ENCODE assay signal across 9 mouse cellular contexts in genomic region chr11:3347091-3347834, GRCm38 (mm10). TPM values are rescaled to one million over a fixed set of nuclear protein-coding genes. Genes with fewer than 3 reads are reported as not detected.
DNase-seq lines count a peak whose midpoint lies in the region; ATAC-seq and TF ChIP-seq lines count a peak whose summit lies in the region.
"Had no signal": no experiment of that assay in that cellular context is flagged by ENCODE, and none has a peak within 500 bp of the region (broad histone marks: within the 10 kb centered on the region; RNA-seq: fewer than 3 reads in every experiment).

No protein-coding gene starts in this region.

- ATAC-seq in forebrain, embryonic 14.5 days = peak; percentile 71
- peak; percentile 80 for ATAC-seq in liver, postnatal 0 days
- peak; percentile 60; the same call in 1 of the 2 replicates for ATAC-seq in neural tube, embryonic 15.5 days (ENCODE audit: low FRiP score)

- no peak for TF ChIP-seq EP300 in liver, postnatal 0 days (IDR thresholded peaks at IDR 0.05; ENCODE audit: low read depth)

- peak overlapping the region; percentile 64; the same call in 1 of the 2 replicates for H3K9ac ChIP-seq in ES-E14 (ENCODE audit: insufficient read depth, low read depth, low read length, poor library complexity, severe bottlenecking)
- H3K9ac ChIP-seq in forebrain, embryonic 14.5 days (ENCODE audit: low read length) = no peak overlapping the region
- H3K9ac ChIP-seq in liver, postnatal 0 days (replicated peaks) = peak overlapping the region; percentile 44; the same call in 1 of the 2 replicates
- H3K9ac ChIP-seq in neural tube, embryonic 15.5 days (replicated peaks) = no peak overlapping the region

- DNase-seq in ES-E14 (ENCODE audit: low read depth, low spot score) = peak; percentile 92
- peak; percentile 85 for DNase-seq in cerebellum, adult 11 months
- DNase-seq in forebrain, embryonic 14.5 days (ENCODE audit: low spot score) = peak; percentile 91
- DNase-seq in heart, postnatal 14 days = peak; percentile 86 to 92
- DNase-seq in kidney, postnatal 4 days = peak; percentile 93 to 94
- DNase-seq in liver, postnatal 0 days = peak; percentile 88
- peak; percentile 95 for DNase-seq in testis, postnatal 10 days (ENCODE audit: low spot score)

- H3K36me3 ChIP-seq in ES-E14 (ENCODE audit: control insufficient read depth, insufficient read depth, low read length, poor library complexity, severe bottlenecking) = peaks cover 55% of the 10 kb centered on the region
- H3K36me3 ChIP-seq in forebrain, embryonic 14.5 days (ENCODE audit: control insufficient read depth, insufficient read depth, low read length) = peaks cover 74% of the 10 kb centered on the region
- peaks cover 36% of the 10 kb centered on the region for H3K36me3 ChIP-seq in liver, postnatal 0 days (replicated peaks; ENCODE audit: insufficient read depth, low read length)
- H3K36me3 ChIP-seq in neural tube, embryonic 15.5 days = peaks cover 81% of the 10 kb centered on the region

- no peaks in the 10 kb centered on the region for H3K9me3 ChIP-seq in ES-E14 (ENCODE audit: control insufficient read depth, insufficient read depth, low read depth, low read length)
- H3K9me3 ChIP-seq in forebrain, embryonic 14.5 days (replicated peaks; ENCODE audit: control insufficient read depth, low read length) = no peaks in the 10 kb centered on the region
- H3K9me3 ChIP-seq in liver, postnatal 0 days (ENCODE audit: low read length) = no peaks in the 10 kb centered on the region
- no peaks in the 10 kb centered on the region for H3K9me3 ChIP-seq in neural tube, embryonic 15.5 days (replicated peaks)

- H3K4me2 ChIP-seq in forebrain, embryonic 14.5 days (ENCODE audit: low read length) = no peak overlapping the region
- no peak overlapping the region for H3K4me2 ChIP-seq in liver, postnatal 0 days (ENCODE audit: low read depth, low read length)
- no peak overlapping the region for H3K4me2 ChIP-seq in neural tube, embryonic 15.5 days

- peak overlapping the region; percentile 73 for H3K27ac ChIP-seq in ES-E14 (ENCODE audit: insufficient read depth, low read depth, low read length, poor library complexity, severe bottlenecking)
- no peak overlapping the region for H3K27ac ChIP-seq in forebrain, embryonic 14.5 days (ENCODE audit: low read depth, low read length)
- H3K27ac ChIP-seq in liver, postnatal 0 days (ENCODE audit: low read depth) = peak overlapping the region; percentile 51; the same call in 1 of the 2 replicates
- H3K27ac ChIP-seq in neural tube, embryonic 15.5 days (replicated peaks) = peak overlapping the region; percentile 37; the same call in 1 of the 2 replicates
- H3K27ac ChIP-seq: macrophage had no signal

- H3K4me1 ChIP-seq in ES-E14 (ENCODE audit: control insufficient read depth in 2 of 2, insufficient read depth in 2 of 2, low read length in 2 of 2, poor library complexity in 1 of 2) = peaks cover 6 to 18% of the 10 kb centered on the region in 2 experiments
- no peaks in the 10 kb centered on the region for H3K4me1 ChIP-seq in forebrain, embryonic 14.5 days (ENCODE audit: control insufficient read depth, insufficient read depth, low read length)
- H3K4me1 ChIP-seq in liver, postnatal 0 days (ENCODE audit: insufficient read depth) = peaks cover 7% of the 10 kb centered on the region
- peaks cover 8% of the 10 kb centered on the region for H3K4me1 ChIP-seq in neural tube, embryonic 15.5 days

- intact Hi-C loops in heart, postnatal 14 days (cut with DNase I) = loop anchor here (5.0 kb wide), 2 partner anchors 60 to 165 kb away; partner anchors contain the start of genes Limk2 and Selenom

- WGBS in forebrain, embryonic 14.5 days = 58% methylated on average over 12 of the region's 12 CpGs
- WGBS in liver, postnatal 0 days (ENCODE audit: insufficient replicate concordance) = 65% methylated on average over 12 of the region's 12 CpGs
- WGBS in neural tube, embryonic 15.5 days = 53% methylated on average over 12 of the region's 12 CpGs

- peak; percentile 95 for TF ChIP-seq CTCF in liver, postnatal 0 days (IDR thresholded peaks at IDR 0.05; ENCODE audit: low read depth)

- no peaks in the 10 kb centered on the region for H3K27me3 ChIP-seq in forebrain, embryonic 14.5 days (replicated peaks; ENCODE audit: control insufficient read depth, insufficient read depth, low read length)
- H3K27me3 ChIP-seq in liver, postnatal 0 days (ENCODE audit: insufficient read depth, low read length) = no peaks in the 10 kb centered on the region
- no peaks in the 10 kb centered on the region for H3K27me3 ChIP-seq in neural tube, embryonic 15.5 days (replicated peaks)

- in situ Hi-C loops in ES-E14 (cut with MboI; ENCODE audit: low sequenced_read_pairs in 2 of 2, unreplicated experiment in 2 of 2) = no loop called here

- H3K4me3 ChIP-seq in ES-E14 (ENCODE audit: insufficient read depth in 1 of 2, low read depth in 1 of 2, low read length in 2 of 2, poor library complexity in 1 of 2, severe bottlenecking in 1 of 2) = 0 out of 4 replicates have a peak overlapping the region, but pooled peaks of 1 of the 2 experiments have one; percentile 5
- H3K4me3 ChIP-seq in forebrain, embryonic 14.5 days (ENCODE audit: low read depth, low read length) = no peak overlapping the region
- no peak overlapping the region for H3K4me3 ChIP-seq in liver, postnatal 0 days (ENCODE audit: low read depth, low read length)
- H3K4me3 ChIP-seq in neural tube, embryonic 15.5 days (replicated peaks) = no peak overlapping the region

TF ChIP-seq in ES-E14, 5 proteins besides CTCF, POLR2A, EP300 and RAD21:
- TF ChIP-seq HCFC1 (IDR thresholded peaks at IDR 0.05; ENCODE audit: borderline replicate concordance, insufficient read depth, low read length) (no peak), MAFK (IDR thresholded peaks at IDR 0.05; ENCODE audit: insufficient read depth, low read depth, low read length) (no peak), CHD2 (IDR thresholded peaks at IDR 0.05; ENCODE audit: low read depth, low read length) (no peak), ZNF384 (IDR thresholded peaks at IDR 0.05; ENCODE audit: low read depth, low read length) (no peak), ZC3H11A (IDR thresholded peaks at IDR 0.05; ENCODE audit: borderline replicate concordance, low read depth, low read length) (0 out of 2 replicates have a peak, but pooled peaks have one; percentile 25)

RNA-seq across cellular contexts. Expression of gene Pik3ip1, which starts 17.1 kb away (rescaled TPM):
- total RNA-seq in ES-E14 (2012; rRNA removed) = 8.5 and 16.1 TPM in 2 replicates
- polyA plus RNA-seq in forebrain, embryonic 14.5 days (2014; fragmentation: Nextera tagmentation; extraction: Ambion mirVana) = 27.8 TPM in 2 replicates
- 10 to 100 TPM; 34.0 to 39.8 TPM for total RNA-seq in heart, postnatal 14 days (2021)
- 2.4 and 2.5 TPM in 2 replicates for polyA plus RNA-seq in liver, postnatal 0 days (2015; fragmentation: Nextera tagmentation; extraction: Ambion mirVana)
- 28.7 and 35.3 TPM in 2 replicates for polyA plus RNA-seq in neural tube, embryonic 15.5 days (2015; fragmentation: Nextera tagmentation; extraction: Ambion mirVana)

RNA-seq across cellular contexts. Expression of gene Patz1, which starts 58.6 kb away (rescaled TPM):
- total RNA-seq in ES-E14 (2012; rRNA removed) = 61.8 and 63.5 TPM in 2 replicates
- 61.7 and 62.0 TPM in 2 replicates for polyA plus RNA-seq in forebrain, embryonic 14.5 days (2014; fragmentation: Nextera tagmentation; extraction: Ambion mirVana)
- 10 to 100 TPM; 26.6 to 30.4 TPM for total RNA-seq in heart, postnatal 14 days (2021)
- 8.6 and 8.8 TPM in 2 replicates for polyA plus RNA-seq in liver, postnatal 0 days (2015; fragmentation: Nextera tagmentation; extraction: Ambion mirVana)
- 39.5 and 49.2 TPM in 2 replicates for polyA plus RNA-seq in neural tube, embryonic 15.5 days (2015; fragmentation: Nextera tagmentation; extraction: Ambion mirVana)

Comparison
In these comparisons a context has a peak if more than half of its experiments do, and no peak if none do; other contexts are left out.
1. H3K9ac ChIP-seq: peak in ES-E14 (single experiment) and liver, postnatal 0 days (single experiment); none in forebrain, embryonic 14.5 days (single experiment) and neural tube, embryonic 15.5 days (single experiment).
2. Peak in every context shown above with its lines, with median percentiles within 50 percentile points of each other: DNase-seq and ATAC-seq.